Mouse (Mus musculus) forebrain, embryonic 10.5 days (tissue): ENCODE data around the gene Lsm14a. TPM values are rescaled to one million over a fixed set of nuclear protein-coding genes. Genes with fewer than 3 reads are reported as not detected.
"Not testable (repeated sequence)": the region's sequence is repeated elsewhere in the genome, so short reads cannot be mapped to it uniquely, and the experiment has no call there.

Experiments
- DNase-seq: peaks from one replicate; pipeline ENCODE4 v3.0.0-alpha.2; 2017; ENCODE audit warnings: low spot score; ENCODE audit errors: extremely low spot score
- H3K27ac ChIP-seq: fragments of 300-500 bp; sonication (generic); 2 replicates; pipeline ENCODE4 v1.5.1; 2016; ENCODE audit warnings: mild to moderate bottlenecking
- H3K27me3 ChIP-seq: fragments of 300-500 bp; sonication (generic); 2 replicates; pipeline ENCODE4 v1.6.1; 2016; ENCODE audit warnings: mild to moderate bottlenecking; ENCODE audit not compliant: poor library complexity, severe bottlenecking
- H3K36me3 ChIP-seq: fragments of 300-500 bp; sonication (generic); replicated peaks from 2 replicates; pipeline ENCODE4 v1.6.1; 2016; ENCODE audit warnings: mild to moderate bottlenecking, moderate library complexity
- H3K4me1 ChIP-seq: fragments of 300-500 bp; sonication (generic); 2 replicates; pipeline ENCODE4 v1.6.1; 2016
- H3K4me3 ChIP-seq: fragments of 300-500 bp; sonication (generic); 2 replicates; pipeline ENCODE4 v1.5.1; 2016; ENCODE audit warnings: mild to moderate bottlenecking, moderate library complexity
- H3K9me3 ChIP-seq: fragments of 300-500 bp; sonication (generic); 2 replicates; pipeline ENCODE4 v1.6.1; 2016; ENCODE audit warnings: mild to moderate bottlenecking, moderate library complexity
- WGBS: fragments of 180-500 bp; shearing (Covaris S2); methylation state at CpG from one replicate; pipeline ENCODE4 v1.1.7; 2016; 5-methylcytosine and 5-hydroxymethylcytosine counted together
- polyA plus RNA-seq: library from polyadenylated mRNA; unstranded; fragments of >200 nt; fragmentation: Nextera tagmentation; extraction: Ambion mirVana; gene quantifications from 2 replicates; pipeline ENCODE4 v1.2.1, GENCODE M21; 2016

Lsm14a gene
- polyA plus RNA-seq, 1 experiment from 2014 or later: 105 TPM

- no peak overlapping the region for H3K4me3 ChIP-seq
- H3K9me3 ChIP-seq: no peaks in the 10 kb centered on the region
- H3K27ac ChIP-seq: no peak overlapping the region
- H3K36me3 ChIP-seq: peaks cover 100% of the 10 kb centered on the region
- 75% methylated on average over 1 of the region's 1 CpGs for WGBS
- no peaks in the 10 kb centered on the region for H3K27me3 ChIP-seq
- no peaks in the 10 kb centered on the region for H3K4me1 ChIP-seq
- no peak for DNase-seq
Measured at GRCm38 (mm10) chr7:34348011-34348410, 45.1 kb downstream of the Lsm14a start.

GRCm38 (mm10) chr7:34347041-34347440, 46.1 kb downstream of the Lsm14a start:
- Histone ChIP-seq H3K4me1 (no peaks in the 10 kb centered on the region), H3K27me3 (no peaks in the 10 kb centered on the region), H3K9me3 (no peaks in the 10 kb centered on the region), H3K4me3 (no peak overlapping the region), H3K36me3 (peaks cover 100% of the 10 kb centered on the region), H3K27ac (no peak overlapping the region)
- 93% methylated on average over 3 of the region's 3 CpGs for WGBS
- DNase-seq: no peak

- Histone ChIP-seq H3K4me1 (no peaks in the 10 kb centered on the region), H3K27me3 (no peaks in the 10 kb centered on the region), H3K4me3 (no peak overlapping the region), H3K27ac (no peak overlapping the region), H3K36me3 (peaks cover 100% of the 10 kb centered on the region), H3K9me3 (no peaks in the 10 kb centered on the region)
- DNase-seq: no peak
- 92% methylated on average over 4 of the region's 4 CpGs for WGBS
Measured at GRCm38 (mm10) chr7:34346505-34346904, 46.6 kb downstream of the Lsm14a start.

GRCm38 (mm10) chr7:34342040-34342793, 50.9 kb downstream of the Lsm14a start:
- H3K36me3 ChIP-seq: peaks cover 85% of the 10 kb centered on the region

GRCm38 (mm10) chr7:34340841-34341240, 52.3 kb downstream of the Lsm14a start:
- H3K27me3 ChIP-seq: no peaks in the 10 kb centered on the region
- H3K27ac ChIP-seq: no peak overlapping the region
- peaks cover 73% of the 10 kb centered on the region for H3K36me3 ChIP-seq
- H3K4me1 ChIP-seq: no peaks in the 10 kb centered on the region
- no peak overlapping the region for H3K4me3 ChIP-seq
- WGBS: 93% methylated on average over 5 of the region's 5 CpGs
- DNase-seq: no peak
- H3K9me3 ChIP-seq: 0 out of 2 replicates have a peak, but pooled peaks cover 3% of the 10 kb centered on the region

More at GRCm38 (mm10) chr7:34342040-34342793, 50.9 kb downstream of the Lsm14a start:
- 94% methylated on average over 10 of the region's 10 CpGs for WGBS
- no peak overlapping the region for H3K27ac ChIP-seq
- no peaks in the 10 kb centered on the region for H3K4me1 ChIP-seq
- no peaks in the 10 kb centered on the region for H3K27me3 ChIP-seq
- DNase-seq: no peak
- H3K9me3 ChIP-seq: no peaks in the 10 kb centered on the region
- H3K4me3 ChIP-seq: no peak overlapping the region

GRCm38 (mm10) chr7:34339164-34339489, 54.0 kb downstream of the Lsm14a start:
- H3K4me3 ChIP-seq: no peak overlapping the region
- no peak overlapping the region for H3K27ac ChIP-seq
- no peaks in the 10 kb centered on the region for H3K4me1 ChIP-seq
- WGBS: 85% methylated on average over 5 of the region's 5 CpGs
- no peak for DNase-seq
- 0 out of 2 replicates have a peak, but pooled peaks cover 3% of the 10 kb centered on the region for H3K9me3 ChIP-seq
- no peaks in the 10 kb centered on the region for H3K27me3 ChIP-seq
- H3K36me3 ChIP-seq: peaks cover 56% of the 10 kb centered on the region

GRCm38 (mm10) chr7:34338445-34339163, 54.5 kb downstream of the Lsm14a start:
- Histone ChIP-seq H3K27me3 (no peaks in the 10 kb centered on the region), H3K4me3 (no peak overlapping the region), H3K36me3 (peaks cover 51% of the 10 kb centered on the region), H3K4me1 (no peaks in the 10 kb centered on the region), H3K27ac (no peak overlapping the region), H3K9me3 (0 out of 2 replicates have a peak, but pooled peaks cover 3% of the 10 kb centered on the region)
- 84% methylated on average over 9 of the region's 9 CpGs for WGBS
- no peak for DNase-seq

GRCm38 (mm10) chr7:34337268-34337667, 55.8 kb downstream of the Lsm14a start:
- H3K4me3 ChIP-seq: no peak overlapping the region
- 0 out of 2 replicates have a peak, but pooled peaks cover 3% of the 10 kb centered on the region for H3K9me3 ChIP-seq
- peaks cover 37% of the 10 kb centered on the region for H3K36me3 ChIP-seq
- H3K27me3 ChIP-seq: no peaks in the 10 kb centered on the region
- DNase-seq: no peak
- no peak overlapping the region for H3K27ac ChIP-seq
- no peaks in the 10 kb centered on the region for H3K4me1 ChIP-seq
- 95% methylated on average over 2 of the region's 2 CpGs for WGBS

- not testable (repeated sequence) for H3K4me3 ChIP-seq, H3K27ac ChIP-seq, H3K4me1 ChIP-seq, H3K9me3 ChIP-seq, H3K27me3 ChIP-seq, DNase-seq
- 92% methylated on average over 1 of the region's 1 CpGs for WGBS
- H3K36me3 ChIP-seq: peaks cover 30% of the 10 kb centered on the region
Measured at GRCm38 (mm10) chr7:34336545-34336944, 56.6 kb downstream of the Lsm14a start.

- WGBS: 66% methylated on average over 3 of the region's 3 CpGs
- no peaks in the 10 kb centered on the region for H3K4me1 ChIP-seq
- no peaks in the 10 kb centered on the region for H3K27me3 ChIP-seq
- H3K36me3 ChIP-seq: no peaks in the 10 kb centered on the region
- no peak overlapping the region for H3K27ac ChIP-seq
- no peak overlapping the region for H3K4me3 ChIP-seq
- DNase-seq: no peak
- peaks cover 4% of the 10 kb centered on the region; the same call in 1 of the 2 replicates for H3K9me3 ChIP-seq
Measured at GRCm38 (mm10) chr7:34327493-34327892, 65.6 kb downstream of the Lsm14a start.

GRCm38 (mm10) chr7:34324857-34325256, 68.3 kb downstream of the Lsm14a start:
- no peak for DNase-seq
- H3K27ac ChIP-seq: no peak overlapping the region
- no peak overlapping the region for H3K4me3 ChIP-seq
- no peaks in the 10 kb centered on the region for H3K27me3 ChIP-seq
- H3K9me3 ChIP-seq: peaks cover 4% of the 10 kb centered on the region; the same call in 1 of the 2 replicates
- H3K4me1 ChIP-seq: peaks cover 6% of the 10 kb centered on the region
- WGBS: 93% methylated on average over 1 of the region's 1 CpGs
- H3K36me3 ChIP-seq: no peaks in the 10 kb centered on the region

- H3K9me3 ChIP-seq: peaks cover 4% of the 10 kb centered on the region; the same call in 1 of the 2 replicates
- no peaks in the 10 kb centered on the region for H3K27me3 ChIP-seq
- DNase-seq: no peak
- no peak overlapping the region for H3K27ac ChIP-seq
- peaks cover 7% of the 10 kb centered on the region for H3K4me1 ChIP-seq
- H3K4me3 ChIP-seq: no peak overlapping the region
- no peaks in the 10 kb centered on the region for H3K36me3 ChIP-seq
- 94% methylated on average over 2 of the region's 2 CpGs for WGBS
Measured at GRCm38 (mm10) chr7:34324005-34324404, 69.1 kb downstream of the Lsm14a start.

- Histone ChIP-seq H3K27ac (no peak overlapping the region), H3K36me3 (no peaks in the 10 kb centered on the region), H3K4me3 (no peak overlapping the region), H3K27me3 (no peaks in the 10 kb centered on the region), H3K9me3 (peaks cover 4% of the 10 kb centered on the region; the same call in 1 of the 2 replicates), H3K4me1 (peaks cover 7% of the 10 kb centered on the region)
- DNase-seq: no peak
- WGBS: 90% methylated on average over 8 of the region's 8 CpGs
Measured at GRCm38 (mm10) chr7:34323351-34323750, 69.8 kb downstream of the Lsm14a start.
